Mouse (Mus musculus): ENCODE results near the gene Plek. TPM values are rescaled to one million over a fixed set of nuclear protein-coding genes. Genes with fewer than 3 reads are reported as not detected.

Gene Plek
- polyA plus RNA-seq (2012; rRNA removed) = 2.1 and 2.2 TPM in 2 replicates
- 3.8 and 3.9 TPM in 2 replicates for polyA plus RNA-seq (2014; fragmentation: Nextera tagmentation; extraction: Ambion mirVana)

DNA sequence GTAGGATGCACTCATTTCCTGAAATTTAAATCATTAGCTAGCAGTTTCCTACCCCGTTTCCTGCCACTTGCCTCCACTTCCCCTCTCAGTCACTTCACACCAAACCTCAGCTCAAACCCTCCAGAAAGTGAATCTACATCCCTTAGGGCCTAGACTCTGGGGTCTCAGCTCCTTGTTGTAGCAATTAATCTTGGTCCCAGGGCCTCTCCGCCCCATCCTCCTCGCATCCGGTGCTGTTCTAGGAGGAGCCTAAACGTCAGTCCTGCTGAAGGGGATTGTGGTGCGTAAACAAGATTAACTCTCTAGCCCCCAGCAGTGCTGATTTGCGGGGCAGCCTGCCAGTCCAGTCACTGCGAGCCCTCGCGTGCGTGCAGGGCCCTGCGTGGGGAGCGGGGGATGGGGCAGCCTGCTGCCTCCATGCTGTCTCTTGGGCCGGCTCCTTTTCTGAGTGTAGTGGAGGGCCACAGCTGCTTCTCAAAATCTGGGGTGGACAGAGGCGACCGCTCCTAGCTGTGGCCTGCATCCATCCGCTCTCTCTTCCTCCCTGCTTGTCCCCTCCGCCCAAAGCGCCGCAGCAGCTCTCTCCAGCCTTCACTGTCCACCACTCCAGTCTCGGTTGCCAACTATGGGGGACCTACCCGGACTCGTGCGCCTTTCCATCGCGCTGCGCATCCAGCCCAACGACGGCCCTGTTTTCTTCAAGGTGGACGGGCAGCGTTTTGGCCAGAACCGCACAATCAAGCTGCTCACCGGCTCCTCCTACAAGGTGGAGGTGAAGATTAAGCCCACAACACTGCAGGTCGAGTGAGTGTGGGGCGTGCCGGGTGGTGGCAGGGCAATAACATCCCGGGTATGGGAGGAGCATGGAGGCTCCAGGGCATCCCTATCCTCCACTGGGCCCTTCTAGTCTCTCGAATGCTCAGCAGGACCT is at the start of gene Plek, which contains the start of gene Cnrip1:
Gene Plek (minus strand): TSS at position 837 of the 931 bp plus-strand sequence.
Gene Cnrip1 (plus strand): TSS at position 42 of the 931 bp plus-strand sequence.
- under 1% methylated on average over 38 of the region's 38 CpGs for WGBS
- DNase-seq (ENCODE audit: low spot score) (peak; percentile 38), ATAC-seq (ENCODE audit: low FRiP score, low read depth) (peak; percentile 81)
- Histone ChIP-seq H3K36me3 (ENCODE audit: control insufficient read depth, insufficient read depth, low read length) (no peaks in the 10 kb centered on the region), H3K4me3 (replicated peaks; ENCODE audit: low read length) (peak within 1 kb of the TSS; percentile 45), H3K9me3 (ENCODE audit: control insufficient read depth, low read length) (no peaks in the 10 kb centered on the region), H3K27me3 (ENCODE audit: control insufficient read depth, insufficient read depth, low read length) (no peaks in the 10 kb centered on the region), H3K27ac (replicated peaks; ENCODE audit: low read depth, low read length) (0 out of 2 replicates have a peak within 1 kb of the TSS, but pooled peaks have one; percentile 38), H3K9ac (ENCODE audit: low read depth, low read length, severe bottlenecking) (peak within 1 kb of the TSS; percentile 64), H3K4me1 (ENCODE audit: control insufficient read depth, insufficient read depth, low read length) (peaks cover 8% of the 10 kb centered on the region; the same call in 1 of the 2 replicates), H3K4me2 (replicated peaks; ENCODE audit: low read depth, low read length, severe bottlenecking) (peak within 1 kb of the TSS; percentile 76)
- TF ChIP-seq POLR2A (IDR thresholded peaks at IDR 0.05; ENCODE audit: borderline replicate concordance, extremely low read depth, insufficient read depth, insufficient read length) = no peak

- Histone ChIP-seq H3K4me1 (ENCODE audit: control insufficient read depth, insufficient read depth, low read length) (peaks cover 16% of the 10 kb centered on the region), H3K4me2 (replicated peaks; ENCODE audit: low read depth, low read length, severe bottlenecking) (no peak overlapping the region), H3K4me3 (replicated peaks; ENCODE audit: low read length) (no peak overlapping the region), H3K9ac (ENCODE audit: low read depth, low read length, severe bottlenecking) (no peak overlapping the region), H3K9me3 (ENCODE audit: control insufficient read depth, low read length) (no peaks in the 10 kb centered on the region), H3K36me3 (ENCODE audit: control insufficient read depth, insufficient read depth, low read length) (no peaks in the 10 kb centered on the region), H3K27me3 (ENCODE audit: control insufficient read depth, insufficient read depth, low read length) (no peaks in the 10 kb centered on the region), H3K27ac (replicated peaks; ENCODE audit: low read depth, low read length) (no peak overlapping the region)
- DNase-seq (ENCODE audit: low spot score) = no peak
- WGBS = 9% methylated on average over 5 of the region's 5 CpGs
- no peak for TF ChIP-seq POLR2A (IDR thresholded peaks at IDR 0.05; ENCODE audit: borderline replicate concordance, extremely low read depth, insufficient read depth, insufficient read length)
- no peak for ATAC-seq (ENCODE audit: low FRiP score, low read depth)
Observed at GRCm38 (mm10) chr11:17086106-17086505, 33.9 kb upstream of the Plek start.

- WGBS = 19% methylated on average over 1 of the region's 1 CpGs
Observed at GRCm38 (mm10) chr11:17083866-17084265, 31.7 kb upstream of the Plek start.

DNA sequence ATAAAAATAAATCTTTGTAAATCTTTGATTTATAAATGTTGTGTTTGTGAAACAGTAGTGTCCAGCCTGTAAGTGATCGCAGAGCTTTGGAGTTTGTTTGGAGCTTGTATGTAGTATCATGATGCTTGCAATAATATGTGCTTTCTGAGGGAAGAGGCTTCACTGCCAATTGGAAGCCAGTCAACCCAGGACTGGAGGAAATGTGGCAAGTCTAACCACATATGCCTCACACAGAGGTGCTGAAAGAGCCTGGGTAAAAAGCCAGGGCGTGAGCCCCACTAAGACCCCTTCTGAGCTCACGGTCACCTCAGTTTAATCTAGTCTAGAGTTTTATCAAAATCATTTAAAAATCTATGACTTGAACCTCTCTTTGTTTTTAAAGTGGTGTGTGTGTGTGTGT is 31.3 kb upstream of the Plek start:
- Histone ChIP-seq H3K9ac (ENCODE audit: low read depth, low read length, severe bottlenecking) (no peak overlapping the region), H3K4me2 (replicated peaks; ENCODE audit: low read depth, low read length, severe bottlenecking) (no peak overlapping the region), H3K36me3 (ENCODE audit: control insufficient read depth, insufficient read depth, low read length) (no peaks in the 10 kb centered on the region), H3K4me3 (replicated peaks; ENCODE audit: low read length) (no peak overlapping the region), H3K9me3 (ENCODE audit: control insufficient read depth, low read length) (no peaks in the 10 kb centered on the region), H3K4me1 (ENCODE audit: control insufficient read depth, insufficient read depth, low read length) (peaks cover 16% of the 10 kb centered on the region), H3K27me3 (ENCODE audit: control insufficient read depth, insufficient read depth, low read length) (no peaks in the 10 kb centered on the region), H3K27ac (replicated peaks; ENCODE audit: low read depth, low read length) (no peak overlapping the region)
- 0 out of 2 replicates have a peak, but pooled peaks have one; percentile 28 for ATAC-seq (ENCODE audit: low FRiP score, low read depth)
- peak; percentile 34 for DNase-seq (ENCODE audit: low spot score)
- no peak for TF ChIP-seq POLR2A (IDR thresholded peaks at IDR 0.05; ENCODE audit: borderline replicate concordance, extremely low read depth, insufficient read depth, insufficient read length)
- WGBS = 64% methylated on average over 3 of the region's 3 CpGs

More at GRCm38 (mm10) chr11:17083866-17084265, 31.7 kb upstream of the Plek start:
- Histone ChIP-seq H3K4me3 (replicated peaks; ENCODE audit: low read length) (no peak overlapping the region), H3K27me3 (ENCODE audit: control insufficient read depth, insufficient read depth, low read length) (no peaks in the 10 kb centered on the region), H3K27ac (replicated peaks; ENCODE audit: low read depth, low read length) (no peak overlapping the region), H3K9ac (ENCODE audit: low read depth, low read length, severe bottlenecking) (no peak overlapping the region), H3K4me2 (replicated peaks; ENCODE audit: low read depth, low read length, severe bottlenecking) (no peak overlapping the region), H3K4me1 (ENCODE audit: control insufficient read depth, insufficient read depth, low read length) (peaks cover 16% of the 10 kb centered on the region), H3K36me3 (ENCODE audit: control insufficient read depth, insufficient read depth, low read length) (no peaks in the 10 kb centered on the region), H3K9me3 (ENCODE audit: control insufficient read depth, low read length) (no peaks in the 10 kb centered on the region)
- TF ChIP-seq POLR2A (IDR thresholded peaks at IDR 0.05; ENCODE audit: borderline replicate concordance, extremely low read depth, insufficient read depth, insufficient read length) = no peak
- no peak for ATAC-seq (ENCODE audit: low FRiP score, low read depth)
- DNase-seq (ENCODE audit: low spot score) = peak; percentile 71

DNA sequence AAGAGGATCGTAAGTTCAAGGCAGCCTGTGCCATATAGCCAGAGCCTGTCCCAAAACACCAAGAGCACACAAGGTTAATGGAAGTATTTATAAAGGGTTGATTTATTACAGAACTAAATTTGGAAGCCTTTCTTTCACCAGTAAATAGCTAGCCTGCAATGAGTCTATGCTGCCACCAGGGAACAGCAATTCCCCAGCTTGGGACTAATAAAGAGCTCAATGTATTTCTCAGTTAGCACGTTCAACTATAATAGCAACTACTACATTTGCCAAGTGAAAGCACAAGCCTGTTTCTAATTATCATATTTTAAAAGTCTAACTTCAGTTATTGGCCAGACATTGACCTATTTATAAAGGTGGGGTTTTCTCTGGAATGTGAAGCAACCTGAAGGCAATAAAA is 30.8 kb upstream of the Plek start:
- Histone ChIP-seq H3K4me2 (replicated peaks; ENCODE audit: low read depth, low read length, severe bottlenecking) (no peak overlapping the region), H3K4me1 (ENCODE audit: control insufficient read depth, insufficient read depth, low read length) (peaks cover 16% of the 10 kb centered on the region), H3K36me3 (ENCODE audit: control insufficient read depth, insufficient read depth, low read length) (no peaks in the 10 kb centered on the region), H3K4me3 (replicated peaks; ENCODE audit: low read length) (no peak overlapping the region), H3K27me3 (ENCODE audit: control insufficient read depth, insufficient read depth, low read length) (no peaks in the 10 kb centered on the region), H3K27ac (replicated peaks; ENCODE audit: low read depth, low read length) (no peak overlapping the region), H3K9me3 (ENCODE audit: control insufficient read depth, low read length) (no peaks in the 10 kb centered on the region), H3K9ac (ENCODE audit: low read depth, low read length, severe bottlenecking) (no peak overlapping the region)
- 14% methylated on average over 2 of the region's 2 CpGs for WGBS
- ATAC-seq (ENCODE audit: low FRiP score, low read depth) (peak; percentile 82), DNase-seq (ENCODE audit: low spot score) (peak; percentile 82)
- TF ChIP-seq POLR2A (IDR thresholded peaks at IDR 0.05; ENCODE audit: borderline replicate concordance, extremely low read depth, insufficient read depth, insufficient read length) = no peak
